Mouse (Mus musculus) Patski (cell line): ENCODE data around the gene Chmp3. TPM values are rescaled to one million over a fixed set of nuclear protein-coding genes. Genes with fewer than 3 reads are reported as not detected.
A peak's percentile ranks its signal among the peaks of the same experiment; 100 is the strongest.

Experiments used
- ATAC-seq: fragments of 100-300 bp; one replicate; pipeline ENCODE4 v1.8.0; 2021
- CTCF ChIA-PET: fragments of 350-600 bp; sonication (Branson Sonifier 250); formaldehyde crosslinking; loops from one replicate; lab custom pipeline; 2022; ENCODE audit warnings: inconsistent platforms; lab: Charles Lee
- POLR2A ChIA-PET: fragments of 350-600 bp; sonication (Branson Sonifier 250); formaldehyde crosslinking; loops from one replicate; lab custom pipeline; 2022; ENCODE audit warnings: antibody characterized with exemption, inconsistent platforms; lab: Charles Lee
- DNase-seq: peaks from one replicate; pipeline ENCODE4 v3.0.0-alpha.2; 2011; ENCODE audit warnings: low read depth, low spot score
- H3K27me3 ChIP-seq: fragments of 371-371 bp; one replicate; pipeline ENCODE4 v1.5.1; 2021
- CTCF ChIP-seq: fragments of 100-300 bp; IDR thresholded peaks from one replicate; pipeline ENCODE4 v1.5.1; 2021
- in situ Hi-C: fragments of 300-500 bp; cut with MboI; formaldehyde crosslinking; loops from 3 replicates; pipeline ENCODE4 v1.11.1; 2018; ENCODE audit warnings: low pct_unique_long_range_greater_than_20kb, mixed read lengths
- polyA plus RNA-seq: library from polyadenylated mRNA; unstranded; gene quantifications from one replicate; pipeline ENCODE4 v1.2.3, GENCODE M21; 2021

Gene Chmp3
- polyA plus RNA-seq, 1 experiment from 2014 or later: 190 TPM

- ChIA-PET POLR2A (no interaction called here), CTCF (no interaction called here)
- DNase-seq (no peak), ATAC-seq (no peak)
- TF ChIP-seq CTCF: no peak
- in situ Hi-C loops: no loop called here
- no peaks in the 10 kb centered on the region for H3K27me3 ChIP-seq
These were observed 15.8 kb upstream of the Chmp3 start for GRCm38 (mm10) chr6:71527826-71528225.

- ChIA-PET CTCF (no interaction called here), POLR2A (no interaction called here)
- no peaks in the 10 kb centered on the region for H3K27me3 ChIP-seq
- ATAC-seq (no peak), DNase-seq (no peak)
- no peak for TF ChIP-seq CTCF
- in situ Hi-C loops: no loop called here
These were observed 13.4 kb upstream of the Chmp3 start for GRCm38 (mm10) chr6:71530176-71530575.

GRCm38 (mm10) chr6:71537286-71537685 lies 6.3 kb upstream of the Chmp3 start:
- no peaks in the 10 kb centered on the region for H3K27me3 ChIP-seq
- no peak for DNase-seq
- ATAC-seq: no peak
- in situ Hi-C loops: no loop called here
- ChIA-PET CTCF (no interaction called here), POLR2A (no interaction called here)
- TF ChIP-seq CTCF: no peak

- in situ Hi-C loops: no loop called here
- no peak for TF ChIP-seq CTCF
- no peaks in the 10 kb centered on the region for H3K27me3 ChIP-seq
- DNase-seq: no peak
- ChIA-PET CTCF (no interaction called here), POLR2A (no interaction called here)
- ATAC-seq: peak; percentile 17
These were observed 11.9 kb downstream of the Chmp3 start for GRCm38 (mm10) chr6:71555507-71555951.

- CTCF ChIA-PET: no interaction called here
- no peaks in the 10 kb centered on the region for H3K27me3 ChIP-seq
- ATAC-seq (no peak), DNase-seq (no peak)
- TF ChIP-seq CTCF: no peak
- in situ Hi-C loops: no loop called here
- POLR2A ChIA-PET: no interaction called here
These were observed 13.2 kb downstream of the Chmp3 start for GRCm38 (mm10) chr6:71556826-71557225.

GRCm38 (mm10) chr6:71568616-71569015 lies 25.0 kb downstream of the Chmp3 start:
- in situ Hi-C loops: no loop called here
- no peak for TF ChIP-seq CTCF
- CTCF ChIA-PET: interaction anchor here (1.0 to 1.2 kb wide), 2 partner anchors 12 to 16 kb away, joined by 3 to 4 read pairs; no protein-coding TSS in a partner anchor
- POLR2A ChIA-PET: no interaction called here
- DNase-seq (no peak), ATAC-seq (no peak)
- H3K27me3 ChIP-seq: no peaks in the 10 kb centered on the region

- DNase-seq: no peak
- no peaks in the 10 kb centered on the region for H3K27me3 ChIP-seq
- no peak for TF ChIP-seq CTCF
- in situ Hi-C loops: no loop called here
- no peak for ATAC-seq
- POLR2A ChIA-PET: no interaction called here
- CTCF ChIA-PET: interaction anchor here (1.2 kb wide), 1 partner anchor 15 kb away, joined by 3 read pairs; no protein-coding TSS in a partner anchor
These were observed 25.4 kb downstream of the Chmp3 start for GRCm38 (mm10) chr6:71569025-71569424.

- POLR2A ChIA-PET: no interaction called here
- H3K27me3 ChIP-seq: no peaks in the 10 kb centered on the region
- no peak for TF ChIP-seq CTCF
- ATAC-seq: no peak
- CTCF ChIA-PET: interaction anchor here (1.0 to 1.6 kb wide), 2 partner anchors 9 to 52 kb away, joined by 3 read pairs; no protein-coding TSS in a partner anchor
- no peak for DNase-seq
- in situ Hi-C loops: no loop called here
These were observed 31.8 kb downstream of the Chmp3 start for GRCm38 (mm10) chr6:71575359-71575758.

- H3K27me3 ChIP-seq: no peaks in the 10 kb centered on the region
- no peak for ATAC-seq
- no peak for DNase-seq
- ChIA-PET POLR2A (no interaction called here), CTCF (no interaction called here)
- in situ Hi-C loops: no loop called here
- no peak for TF ChIP-seq CTCF
These were observed 35.9 kb downstream of the Chmp3 start for GRCm38 (mm10) chr6:71579478-71579877.

- no peak for ATAC-seq
- TF ChIP-seq CTCF: no peak
- no peaks in the 10 kb centered on the region for H3K27me3 ChIP-seq
- CTCF ChIA-PET: interaction anchor here (1.3 kb wide), 1 partner anchor 8 kb away, joined by 3 read pairs; no protein-coding TSS in a partner anchor
- in situ Hi-C loops: no loop called here
- POLR2A ChIA-PET: interaction anchor here (1.4 kb wide), 1 partner anchor 10 kb away, joined by 5 read pairs; no protein-coding TSS in a partner anchor
- no peak for DNase-seq
These were observed 39.6 kb downstream of the Chmp3 start for GRCm38 (mm10) chr6:71583198-71583597.

- no peaks in the 10 kb centered on the region for H3K27me3 ChIP-seq
- CTCF ChIA-PET: no interaction called here
- POLR2A ChIA-PET: no interaction called here
- TF ChIP-seq CTCF: no peak
- ATAC-seq (no peak), DNase-seq (no peak)
- in situ Hi-C loops: no loop called here
These were observed 45.8 kb downstream of the Chmp3 start for GRCm38 (mm10) chr6:71589401-71589800.

- DNase-seq (no peak), ATAC-seq (no peak)
- CTCF ChIA-PET: no interaction called here
- TF ChIP-seq CTCF: no peak
- no peaks in the 10 kb centered on the region for H3K27me3 ChIP-seq
- POLR2A ChIA-PET: no interaction called here
- in situ Hi-C loops: no loop called here
These were observed 46.6 kb downstream of the Chmp3 start for GRCm38 (mm10) chr6:71590154-71590553.
